Mouse (Mus musculus): ENCODE data around the gene Dyrk2. TPM values are rescaled to one million over a fixed set of nuclear protein-coding genes. Genes with fewer than 3 reads are reported as not detected.

Dyrk2 gene
- polyA plus RNA-seq, 1 experiment: 37.5 TPM

- Histone ChIP-seq H3K4me3 (ENCODE audit: insufficient read depth, low read length) (no peak overlapping the region), H3K27ac (ENCODE audit: insufficient read depth, low read depth, low read length) (no peak overlapping the region), H3K4me1 (ENCODE audit: control insufficient read depth, insufficient read depth, low read length) (peaks cover 19% of the 10 kb centered on the region)
- TF ChIP-seq CTCF (IDR thresholded peaks at IDR 0.05; ENCODE audit: low read depth, low read length) (no peak), POLR2A (IDR thresholded peaks at IDR 0.05; ENCODE audit: borderline replicate concordance, low read depth, low read length) (no peak)
These were observed 49.1 kb downstream of the Dyrk2 start for GRCm38 (mm10) chr10:118820901-118821300.

- Histone ChIP-seq H3K4me1 (ENCODE audit: control insufficient read depth, insufficient read depth, low read length) (peaks cover 19% of the 10 kb centered on the region), H3K4me3 (ENCODE audit: insufficient read depth, low read length) (no peak overlapping the region), H3K27ac (ENCODE audit: insufficient read depth, low read depth, low read length) (no peak overlapping the region)
- TF ChIP-seq POLR2A (IDR thresholded peaks at IDR 0.05; ENCODE audit: borderline replicate concordance, low read depth, low read length): no peak
- no peak for TF ChIP-seq CTCF (IDR thresholded peaks at IDR 0.05; ENCODE audit: low read depth, low read length)
These were observed 50.2 kb downstream of the Dyrk2 start for GRCm38 (mm10) chr10:118819846-118820245.

- H3K27ac ChIP-seq (ENCODE audit: insufficient read depth, low read depth, low read length): no peak overlapping the region
- H3K4me3 ChIP-seq (ENCODE audit: insufficient read depth, low read length): no peak overlapping the region
- peaks cover 25% of the 10 kb centered on the region for H3K4me1 ChIP-seq (ENCODE audit: control insufficient read depth, insufficient read depth, low read length)
- no peak for TF ChIP-seq CTCF (IDR thresholded peaks at IDR 0.05; ENCODE audit: low read depth, low read length)
- TF ChIP-seq POLR2A (IDR thresholded peaks at IDR 0.05; ENCODE audit: borderline replicate concordance, low read depth, low read length): no peak
These were observed 52.9 kb downstream of the Dyrk2 start for GRCm38 (mm10) chr10:118817089-118817488.

- no peak for TF ChIP-seq CTCF (IDR thresholded peaks at IDR 0.05; ENCODE audit: low read depth, low read length)
- peak overlapping the region; percentile 16 for H3K4me3 ChIP-seq (ENCODE audit: insufficient read depth, low read length)
- peak overlapping the region; percentile 65 for H3K27ac ChIP-seq (ENCODE audit: insufficient read depth, low read depth, low read length)
- peaks cover 21% of the 10 kb centered on the region for H3K4me1 ChIP-seq (ENCODE audit: control insufficient read depth, insufficient read depth, low read length)
These were observed 58.1 kb downstream of the Dyrk2 start for GRCm38 (mm10) chr10:118811945-118812344.

GRCm38 (mm10) chr10:118810908-118811711, 58.9 kb downstream of the Dyrk2 start:
- Histone ChIP-seq H3K4me1 (ENCODE audit: control insufficient read depth, insufficient read depth, low read length) (peaks cover 21% of the 10 kb centered on the region), H3K27ac (ENCODE audit: insufficient read depth, low read depth, low read length) (peak overlapping the region; percentile 97), H3K4me3 (ENCODE audit: insufficient read depth, low read length) (peak overlapping the region; percentile 58)
- TF ChIP-seq POLR2A (IDR thresholded peaks at IDR 0.05; ENCODE audit: borderline replicate concordance, low read depth, low read length) (no peak), CTCF (IDR thresholded peaks at IDR 0.05; ENCODE audit: low read depth, low read length) (no peak)
